Mouse (Mus musculus): ENCODE data around the gene D6Ertd527e.
"Not testable (repeated sequence)": the region's sequence is repeated elsewhere in the genome, so short reads cannot be mapped to it uniquely, and the experiment has no call there.

Gene D6Ertd527e

GRCm38 (mm10) chr6:87104123-87104796, at the start of gene D6Ertd527e:
D6Ertd527e (plus strand) TSS chr6:87104746.
- no peak for DNase-seq (ENCODE audit: low spot score in 2 of 2)

- DNase-seq (ENCODE audit: low spot score in 2 of 2), result no peak
Measured at GRCm38 (mm10) chr6:87059754-87060153, 44.8 kb upstream of the D6Ertd527e start.

- DNase-seq (ENCODE audit: low spot score in 2 of 2), result no peak
Measured at GRCm38 (mm10) chr6:87063586-87063985, 41.0 kb upstream of the D6Ertd527e start.

GRCm38 (mm10) chr6:87068209-87068608, 36.3 kb upstream of the D6Ertd527e start:
- no peak for DNase-seq (ENCODE audit: low spot score in 2 of 2)

- DNase-seq (ENCODE audit: low spot score in 2 of 2), result no peak
Measured at GRCm38 (mm10) chr6:87069195-87069900, 35.2 kb upstream of the D6Ertd527e start.

GRCm38 (mm10) chr6:87070641-87071040, 33.9 kb upstream of the D6Ertd527e start:
- no peak for DNase-seq (ENCODE audit: low spot score in 2 of 2)

GRCm38 (mm10) chr6:87072759-87073158, 31.8 kb upstream of the D6Ertd527e start:
- DNase-seq (ENCODE audit: low spot score in 2 of 2), result no peak

GRCm38 (mm10) chr6:87075092-87075685, 29.4 kb upstream of the D6Ertd527e start:
- no peak for DNase-seq (ENCODE audit: low spot score in 2 of 2)

GRCm38 (mm10) chr6:87079457-87079856, 25.1 kb upstream of the D6Ertd527e start:
- no peak for DNase-seq (ENCODE audit: low spot score in 2 of 2)

- DNase-seq (ENCODE audit: low spot score in 2 of 2), result no peak
Measured at GRCm38 (mm10) chr6:87085026-87085425, 19.5 kb upstream of the D6Ertd527e start.

GRCm38 (mm10) chr6:87088356-87088755, 16.2 kb upstream of the D6Ertd527e start:
- DNase-seq (ENCODE audit: low spot score in 2 of 2), result no peak

- no peak for DNase-seq (ENCODE audit: low spot score in 2 of 2)
Measured at GRCm38 (mm10) chr6:87090877-87091276, 13.7 kb upstream of the D6Ertd527e start.

- DNase-seq (ENCODE audit: low spot score in 2 of 2), result no peak
Measured at GRCm38 (mm10) chr6:87092476-87092875, 12.1 kb upstream of the D6Ertd527e start.

- DNase-seq (ENCODE audit: low spot score in 2 of 2), result not testable (repeated sequence)
Measured at GRCm38 (mm10) chr6:87093631-87094030, 10.9 kb upstream of the D6Ertd527e start.

- DNase-seq (ENCODE audit: low spot score in 2 of 2), result no peak
Measured at GRCm38 (mm10) chr6:87099261-87099660, 5.3 kb upstream of the D6Ertd527e start.

- DNase-seq (ENCODE audit: low spot score in 2 of 2), result no peak
Measured at GRCm38 (mm10) chr6:87099671-87100296, 4.8 kb upstream of the D6Ertd527e start.

GRCm38 (mm10) chr6:87100297-87101020, 4.1 kb upstream of the D6Ertd527e start:
- no peak for DNase-seq (ENCODE audit: low spot score in 2 of 2)

GRCm38 (mm10) chr6:87101281-87101954, 3.1 kb upstream of the D6Ertd527e start:
- DNase-seq (ENCODE audit: low spot score in 2 of 2), result peak; percentile 74 to 92

GRCm38 (mm10) chr6:87101955-87102353, 2.6 kb upstream of the D6Ertd527e start:
- no peak for DNase-seq (ENCODE audit: low spot score in 2 of 2)

- peak in 1 of 2 experiments; percentile 30 for DNase-seq (ENCODE audit: low spot score in 2 of 2)
Measured at GRCm38 (mm10) chr6:87102421-87102911, 2.1 kb upstream of the D6Ertd527e start.

- DNase-seq (ENCODE audit: low spot score in 2 of 2), result no peak
Measured at GRCm38 (mm10) chr6:87103314-87103713, 1.2 kb upstream of the D6Ertd527e start.
